Comparison of ENCODE assay signal across 8 mouse cellular contexts in the genomic region with DNA sequence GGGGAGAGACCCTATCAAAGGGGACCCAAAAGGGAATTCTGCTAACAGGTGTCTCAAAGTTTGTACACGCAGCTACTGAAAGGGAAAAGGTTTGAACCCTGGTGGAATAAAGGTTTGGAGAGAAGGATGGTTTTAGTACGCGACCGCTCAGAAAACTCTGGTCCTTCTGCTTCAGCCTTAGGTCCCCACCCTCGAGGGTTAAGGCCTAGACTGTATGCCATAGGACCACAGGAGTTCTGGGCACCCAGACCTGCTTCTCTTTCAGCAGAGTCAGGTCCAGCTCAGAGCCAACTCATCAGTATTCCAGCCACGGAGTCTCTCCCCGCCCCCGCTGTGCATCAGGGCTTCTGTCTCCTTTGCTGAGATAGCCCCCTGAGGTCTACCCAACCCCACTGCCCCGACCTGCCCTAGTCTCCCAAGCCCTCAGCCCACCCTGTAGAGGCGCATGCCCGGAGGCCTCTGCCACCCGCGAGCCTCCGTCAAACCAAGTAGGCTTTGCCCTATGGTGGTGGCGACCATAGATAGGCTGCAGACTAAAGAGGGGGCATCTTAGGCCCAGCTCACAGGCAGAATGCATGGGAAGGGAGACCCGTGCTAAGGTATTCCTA. TPM values are rescaled to one million over a fixed set of nuclear protein-coding genes. Genes with fewer than 3 reads are reported as not detected.
DNase-seq lines count a peak whose midpoint lies in the region; ATAC-seq and TF ChIP-seq lines count a peak whose summit lies in the region.

No protein-coding gene starts in this region.

- H3K9me3 ChIP-seq in lung, postnatal 0 days (ENCODE audit: low read length): no peaks in the 10 kb centered on the region
- no peaks in the 10 kb centered on the region for H3K9me3 ChIP-seq in neural tube, embryonic 14.5 days (ENCODE audit: control insufficient read depth, low read length)

- H3K9ac ChIP-seq in lung, postnatal 0 days (replicated peaks; ENCODE audit: low read depth): no peak overlapping the region
- H3K9ac ChIP-seq in neural tube, embryonic 14.5 days (replicated peaks; ENCODE audit: low read depth, low read length): peak overlapping the region; percentile 90

- no peak for ATAC-seq in lung, postnatal 0 days
- peak; percentile 14; the same call in 1 of the 2 replicates for ATAC-seq in neural tube, embryonic 14.5 days (ENCODE audit: low read depth)

- H3K36me3 ChIP-seq in lung, postnatal 0 days (ENCODE audit: insufficient read depth, low read length): no peaks in the 10 kb centered on the region
- no peaks in the 10 kb centered on the region for H3K36me3 ChIP-seq in neural tube, embryonic 14.5 days (ENCODE audit: control insufficient read depth, insufficient read depth, low read length)

- DNase-seq in cerebellum, adult 11-12 months: peak; percentile 65
- DNase-seq in cerebellum, adult 11 months: no peak
- no peak for DNase-seq in lung, postnatal 0 days (ENCODE audit: low spot score)
- no peak for DNase-seq in lung, postnatal 25 days (ENCODE audit: low spot score)
- DNase-seq in layer of hippocampus, postnatal 36 days: peak; percentile 60 to 66
- DNase-seq in thymus, postnatal 0 days (ENCODE audit: low spot score): no peak
- DNase-seq in spleen, adult 12 weeks (ENCODE audit: low spot score): no peak

- H3K27ac ChIP-seq in lung, postnatal 0 days (ENCODE audit: low read length): no peak overlapping the region
- H3K27ac ChIP-seq in neural tube, embryonic 14.5 days (ENCODE audit: low read depth, low read length): peak overlapping the region; percentile 98

- H3K4me1 ChIP-seq in lung, postnatal 0 days (ENCODE audit: insufficient read depth, low read depth, low read length): peaks cover 13% of the 10 kb centered on the region; the same call in 1 of the 2 replicates
- peaks cover 20% of the 10 kb centered on the region for H3K4me1 ChIP-seq in neural tube, embryonic 14.5 days (ENCODE audit: control insufficient read depth, insufficient read depth, low read length)

- 40% methylated on average over 16 of the region's 16 CpGs for WGBS in lung, postnatal 0 days
- 27% methylated on average over 16 of the region's 16 CpGs for WGBS in neural tube, embryonic 14.5 days

- no peak for TF ChIP-seq CTCF in lung, postnatal 0 days (IDR thresholded peaks at IDR 0.05)

- peaks cover 20% of the 10 kb centered on the region for H3K27me3 ChIP-seq in lung, postnatal 0 days (replicated peaks; ENCODE audit: insufficient read depth, low read length)
- H3K27me3 ChIP-seq in neural tube, embryonic 14.5 days (ENCODE audit: control insufficient read depth, insufficient read depth, low read length): no peaks in the 10 kb centered on the region

- 0 out of 2 replicates have a peak overlapping the region, but pooled peaks have one; percentile 75 for H3K4me2 ChIP-seq in lung, postnatal 0 days (replicated peaks; ENCODE audit: low read depth, low read length)
- peak overlapping the region; percentile 60 for H3K4me2 ChIP-seq in neural tube, embryonic 14.5 days (ENCODE audit: low read depth, low read length)

- no peak for TF ChIP-seq EP300 in lung, postnatal 0 days (IDR thresholded peaks at IDR 0.05)

- peak overlapping the region; percentile 43; the same call in 1 of the 2 replicates for H3K4me3 ChIP-seq in lung, postnatal 0 days (ENCODE audit: low read depth, low read length)
- peak overlapping the region; percentile 68 for H3K4me3 ChIP-seq in neural tube, embryonic 14.5 days (ENCODE audit: low read depth, low read length)

RNA-seq across cellular contexts. Expression of a gene that starts 1.8 kb away (rescaled TPM):
- 0.42 and 0.43 TPM in 2 replicates for polyA plus RNA-seq in lung, postnatal 0 days (2015; fragmentation: Nextera tagmentation; extraction: Ambion mirVana)
- total RNA-seq in layer of hippocampus, postnatal 36 days (2021): 100 to 1,000 TPM; 316 to 344 TPM
- polyA plus RNA-seq in neural tube, embryonic 14.5 days (2014; fragmentation: Nextera tagmentation; extraction: Ambion mirVana): 96.4 and 106 TPM in 2 replicates
- 0.25 and 0.36 TPM in 2 replicates for polyA plus RNA-seq in thymus, postnatal 0 days (2015; fragmentation: Nextera tagmentation; extraction: Ambion mirVana)

Comparison
In these comparisons a context has a peak if more than half of its experiments do, and no peak if none do; other contexts are left out.
1. DNase-seq: peak in cerebellum, adult 11-12 months (single experiment) and layer of hippocampus, postnatal 36 days (2 of 2); none in cerebellum, adult 11 months (single experiment), lung, postnatal 0 days (single experiment), lung, postnatal 25 days (single experiment), thymus, postnatal 0 days (single experiment) and spleen, adult 12 weeks (single experiment).
2. RNA of a gene that starts 1.8 kb away (polyA plus RNA-seq): 96.4 to 106 TPM in neural tube, embryonic 14.5 days; 0.42 to 0.43 TPM in lung, postnatal 0 days and 0.25 to 0.36 TPM in thymus, postnatal 0 days; every median in the first group is over 10 times any median in the second.